ENCODE assay signal across 22 mouse cellular contexts in genomic region chr7:116427206-116427605, GRCm38 (mm10). TPM values are rescaled to one million over a fixed set of nuclear protein-coding genes. Genes with fewer than 3 reads are reported as not detected.
A peak's percentile ranks its signal among the peaks of the same experiment; 100 is the strongest.
DNase-seq lines count a peak whose midpoint lies in the region; ATAC-seq and TF ChIP-seq lines count a peak whose summit lies in the region.
"Had no signal": no experiment of that assay in that cellular context is flagged by ENCODE, and none has a peak within 500 bp of the region (broad histone marks: within the 10 kb centered on the region; RNA-seq: fewer than 3 reads in every experiment).

No protein-coding gene starts in this region.

- H3K79me2 ChIP-seq in liver, adult 2 months (ENCODE audit: control insufficient read depth, insufficient read depth, low read length) = peaks cover 25% of the 10 kb centered on the region

- TF ChIP-seq CTCF in intestine, postnatal 0 days (IDR thresholded peaks at IDR 0.05; ENCODE audit: low read depth) = no peak
- no peak for TF ChIP-seq CTCF in kidney, adult 2 months (conservative IDR thresholded peaks at IDR 0.05; ENCODE audit: insufficient read depth, insufficient read length, low read depth, low read length)
- no peak for TF ChIP-seq CTCF in liver, adult 2 months (IDR thresholded peaks at IDR 0.05; ENCODE audit: low read depth, low read length)

- no peaks in the 10 kb centered on the region for H3K27me3 ChIP-seq in intestine, postnatal 0 days (replicated peaks; ENCODE audit: control insufficient read depth, insufficient read depth, low read length)
- H3K27me3 ChIP-seq in intestine, embryonic 15.5 days (replicated peaks) = no peaks in the 10 kb centered on the region
- no peaks in the 10 kb centered on the region for H3K27me3 ChIP-seq in kidney, adult 2 months (replicated peaks; ENCODE audit: control insufficient read depth, insufficient read depth, low read length)
- no peaks in the 10 kb centered on the region for H3K27me3 ChIP-seq in liver, adult 2 months (ENCODE audit: control insufficient read depth, insufficient read depth, low read length)
- no peaks in the 10 kb centered on the region for H3K27me3 ChIP-seq in liver, embryonic 12.5 days (replicated peaks)
- H3K27me3 ChIP-seq: CH12.LX, Patski had no signal

- H3K9me3 ChIP-seq in intestine, postnatal 0 days (ENCODE audit: control insufficient read depth) = no peaks in the 10 kb centered on the region
- no peaks in the 10 kb centered on the region for H3K9me3 ChIP-seq in intestine, embryonic 15.5 days
- H3K9me3 ChIP-seq in liver, embryonic 12.5 days (replicated peaks) = no peaks in the 10 kb centered on the region
- H3K9me3 ChIP-seq: G1E had no signal

- no peak for TF ChIP-seq POLR2A in kidney, adult 2 months (IDR thresholded peaks at IDR 0.05; ENCODE audit: low read depth, low read length)
- no peak for TF ChIP-seq POLR2A in liver, adult 2 months (IDR thresholded peaks at IDR 0.05; ENCODE audit: extremely low read depth, insufficient read depth, low read length)

- peak overlapping the region; percentile 69 for H3K27ac ChIP-seq in intestine, postnatal 0 days (ENCODE audit: low read depth, low read length)
- no peak overlapping the region for H3K27ac ChIP-seq in intestine, embryonic 15.5 days
- peak overlapping the region; percentile 23; the same call in 1 of the 2 replicates for H3K27ac ChIP-seq in kidney, adult 2 months (ENCODE audit: insufficient read depth, low read depth, low read length)
- H3K27ac ChIP-seq in liver, adult 2 months (replicated peaks; ENCODE audit: insufficient read depth, low read depth, low read length) = no peak overlapping the region; the same call in 1 of the 2 replicates
- H3K27ac ChIP-seq in liver, embryonic 12.5 days = no peak overlapping the region

- no peaks in the 10 kb centered on the region for H3K36me3 ChIP-seq in intestine, postnatal 0 days (ENCODE audit: control insufficient read depth, insufficient read depth)
- H3K36me3 ChIP-seq in intestine, embryonic 15.5 days = no peaks in the 10 kb centered on the region; the same call in 1 of the 2 replicates
- no peaks in the 10 kb centered on the region for H3K36me3 ChIP-seq in kidney, adult 2 months (ENCODE audit: control insufficient read depth, insufficient read depth, low read length)
- H3K36me3 ChIP-seq in liver, adult 2 months (ENCODE audit: control insufficient read depth, insufficient read depth, low read length) = peaks cover 2% of the 10 kb centered on the region; the same call in 1 of the 2 replicates
- H3K36me3 ChIP-seq in liver, embryonic 12.5 days = no peaks in the 10 kb centered on the region

- H3K4me3 ChIP-seq in intestine, postnatal 0 days (ENCODE audit: low read depth, low read length) = no peak overlapping the region
- H3K4me3 ChIP-seq in intestine, embryonic 15.5 days (replicated peaks) = no peak overlapping the region
- no peak overlapping the region for H3K4me3 ChIP-seq in kidney, adult 2 months (ENCODE audit: insufficient read depth, low read depth, low read length)
- H3K4me3 ChIP-seq in liver, adult 2 months (ENCODE audit: insufficient read depth, low read depth, low read length) = no peak overlapping the region
- H3K4me3 ChIP-seq in liver, embryonic 12.5 days = no peak overlapping the region

- H3K9ac ChIP-seq in intestine, postnatal 0 days (ENCODE audit: low read depth, low read length) = no peak overlapping the region
- H3K9ac ChIP-seq in intestine, embryonic 15.5 days = no peak overlapping the region
- no peak overlapping the region for H3K9ac ChIP-seq in liver, adult 2 months (ENCODE audit: low read depth, low read length)
- no peak overlapping the region for H3K9ac ChIP-seq in liver, embryonic 12.5 days

- intact Hi-C loops in heart, postnatal 36 days (cut with DNase I) = no loop called here

- no peaks in the 10 kb centered on the region; the same call in 1 of the 2 replicates for H3K4me1 ChIP-seq in intestine, postnatal 0 days (replicated peaks; ENCODE audit: control insufficient read depth, insufficient read depth, low read length)
- 0 out of 2 replicates have a peak, but pooled peaks cover 3% of the 10 kb centered on the region for H3K4me1 ChIP-seq in intestine, embryonic 15.5 days (replicated peaks)
- H3K4me1 ChIP-seq in kidney, adult 2 months (ENCODE audit: control insufficient read depth, insufficient read depth, low read length) = peaks cover 22% of the 10 kb centered on the region; the same call in 1 of the 2 replicates
- H3K4me1 ChIP-seq in liver, adult 2 months (ENCODE audit: control insufficient read depth, insufficient read depth, low read length) = peaks cover 28% of the 10 kb centered on the region
- H3K4me1 ChIP-seq in liver, embryonic 12.5 days = peaks cover 12% of the 10 kb centered on the region

- DNase-seq in heart, adult 11 months = peak; percentile 64
- DNase-seq in heart, postnatal 36 days = no peak
- DNase-seq in kidney, adult 2 months = no peak
- DNase-seq in kidney, adult 8-10 months = no peak
- DNase-seq in liver, adult 2 months (ENCODE audit: extremely low read depth, low read depth, low spot score) = peak; percentile 53
- DNase-seq: adrenal gland, adult 2 months; adrenal gland, adult 8-10 months; adrenal gland, postnatal 10 days; adrenal gland, postnatal 14 days; adrenal gland, postnatal 25 days; adrenal gland, postnatal 36 days; B cell, adult 2 months; cerebellum, adult 11 months; cerebellum, adult 11-12 months had no signal

- H3K4me2 ChIP-seq in intestine, postnatal 0 days (replicated peaks; ENCODE audit: low read depth) = no peak overlapping the region
- no peak overlapping the region for H3K4me2 ChIP-seq in intestine, embryonic 15.5 days (replicated peaks)
- H3K4me2 ChIP-seq in liver, embryonic 12.5 days = no peak overlapping the region

- no peak for ATAC-seq in intestine, postnatal 0 days
- ATAC-seq in intestine, embryonic 15.5 days = no peak
- ATAC-seq in liver, embryonic 12.5 days = no peak
- ATAC-seq: activated CD4-positive, CD25-positive, alpha-beta regulatory T cell, adult 4 months; CD4-positive, CD25-positive, alpha-beta regulatory T cell, adult 4 months; Patski had no signal

RNA-seq across cellular contexts. Expression of gene Pik3c2a, which starts 16.0 kb away (rescaled TPM):
- total RNA-seq in heart, postnatal 36 days (2021) = 10 to 100 TPM; 16.3 to 16.9 TPM
- 21.5 and 26.4 TPM in 2 replicates for polyA plus RNA-seq in intestine, postnatal 0 days (2015; fragmentation: Nextera tagmentation; extraction: Ambion mirVana)
- 22.3 and 24.5 TPM in 2 replicates for polyA plus RNA-seq in intestine, embryonic 15.5 days (2015; fragmentation: Nextera tagmentation; extraction: Ambion mirVana)
- 5.9 and 8.7 TPM in 2 replicates for polyA plus RNA-seq in kidney, adult 2 months (2012; rRNA removed)
- 39.7 and 40.7 TPM in 2 replicates for total RNA-seq in liver, adult 2 months (2014; rRNA removed)
- polyA plus RNA-seq in liver, adult 2 months (2012; rRNA removed) = 1.7 and 1.8 TPM in 2 replicates
- polyA plus RNA-seq in liver, embryonic 12.5 days (2016; fragmentation: Nextera tagmentation; extraction: Ambion mirVana) = 8.9 and 9.4 TPM in 2 replicates

Comparison
In these comparisons a context has a peak if more than half of its experiments do, and no peak if none do; other contexts are left out.
1. DNase-seq: peak in heart, adult 11 months (single experiment) and liver, adult 2 months (single experiment); none in heart, postnatal 36 days (0 of 2), kidney, adult 2 months (single experiment) and kidney, adult 8-10 months (0 of 2).
2. H3K27ac ChIP-seq: peak in intestine, postnatal 0 days (single experiment) and kidney, adult 2 months (single experiment); none in intestine, embryonic 15.5 days (single experiment), liver, adult 2 months (single experiment) and liver, embryonic 12.5 days (single experiment).